Mouse (Mus musculus) forebrain, embryonic 10.5 days (tissue): ENCODE measurements around the gene 1500015O10Rik. TPM values are rescaled to one million over a fixed set of nuclear protein-coding genes. Genes with fewer than 3 reads are reported as not detected.

Source experiments
- DNase-seq: peaks from one replicate; pipeline ENCODE4 v3.0.0-alpha.2; 2017; ENCODE audit warnings: low spot score; ENCODE audit errors: extremely low spot score
- H3K27ac ChIP-seq: fragments of 300-500 bp; sonication (generic); 2 replicates; pipeline ENCODE4 v1.5.1; 2016; ENCODE audit warnings: mild to moderate bottlenecking
- H3K27me3 ChIP-seq: fragments of 300-500 bp; sonication (generic); 2 replicates; pipeline ENCODE4 v1.6.1; 2016; ENCODE audit warnings: mild to moderate bottlenecking; ENCODE audit not compliant: poor library complexity, severe bottlenecking
- H3K36me3 ChIP-seq: fragments of 300-500 bp; sonication (generic); replicated peaks from 2 replicates; pipeline ENCODE4 v1.6.1; 2016; ENCODE audit warnings: mild to moderate bottlenecking, moderate library complexity
- H3K4me1 ChIP-seq: fragments of 300-500 bp; sonication (generic); 2 replicates; pipeline ENCODE4 v1.6.1; 2016
- H3K4me3 ChIP-seq: fragments of 300-500 bp; sonication (generic); 2 replicates; pipeline ENCODE4 v1.5.1; 2016; ENCODE audit warnings: mild to moderate bottlenecking, moderate library complexity
- H3K9me3 ChIP-seq: fragments of 300-500 bp; sonication (generic); 2 replicates; pipeline ENCODE4 v1.6.1; 2016; ENCODE audit warnings: mild to moderate bottlenecking, moderate library complexity
- WGBS: fragments of 180-500 bp; shearing (Covaris S2); methylation state at CpG from one replicate; pipeline ENCODE4 v1.1.7; 2016; 5-methylcytosine and 5-hydroxymethylcytosine counted together
- polyA plus RNA-seq: library from polyadenylated mRNA; unstranded; fragments of >200 nt; fragmentation: Nextera tagmentation; extraction: Ambion mirVana; gene quantifications from 2 replicates; pipeline ENCODE4 v1.2.1, GENCODE M21; 2016

Gene 1500015O10Rik
- polyA plus RNA-seq, 1 experiment from 2014 or later, result 0.26 TPM

GRCm38 (mm10) chr1:43782680-43783079 is 52.3 kb downstream of the 1500015O10Rik start:
- peaks cover 38% of the 10 kb centered on the region for H3K36me3 ChIP-seq
- WGBS, result 91% methylated on average over 3 of the region's 3 CpGs
- H3K4me1 ChIP-seq, result no peaks in the 10 kb centered on the region
- H3K4me3 ChIP-seq, result no peak overlapping the region
- H3K27me3 ChIP-seq, result no peaks in the 10 kb centered on the region
- peaks cover 4% of the 10 kb centered on the region; the same call in 1 of the 2 replicates for H3K9me3 ChIP-seq
- DNase-seq, result no peak
- no peak overlapping the region for H3K27ac ChIP-seq

- H3K27me3 ChIP-seq, result no peaks in the 10 kb centered on the region
- H3K27ac ChIP-seq, result no peak overlapping the region
- no peak overlapping the region for H3K4me3 ChIP-seq
- H3K4me1 ChIP-seq, result no peaks in the 10 kb centered on the region
- 84% methylated on average over 3 of the region's 3 CpGs for WGBS
- peaks cover 4% of the 10 kb centered on the region; the same call in 1 of the 2 replicates for H3K9me3 ChIP-seq
- peaks cover 38% of the 10 kb centered on the region for H3K36me3 ChIP-seq
- no peak for DNase-seq
Measured at GRCm38 (mm10) chr1:43783186-43783585, 52.8 kb downstream of the 1500015O10Rik start.

GRCm38 (mm10) chr1:43785316-43785715 is 54.9 kb downstream of the 1500015O10Rik start:
- Histone ChIP-seq H3K27ac (no peak overlapping the region), H3K4me3 (no peak overlapping the region), H3K4me1 (no peaks in the 10 kb centered on the region), H3K9me3 (no peaks in the 10 kb centered on the region), H3K27me3 (no peaks in the 10 kb centered on the region), H3K36me3 (peaks cover 28% of the 10 kb centered on the region)
- WGBS, result 95% methylated on average over 5 of the region's 5 CpGs
- no peak for DNase-seq

GRCm38 (mm10) chr1:43786711-43787110 is 56.3 kb downstream of the 1500015O10Rik start:
- WGBS, result 92% methylated on average over 5 of the region's 5 CpGs
- Histone ChIP-seq H3K36me3 (peaks cover 23% of the 10 kb centered on the region), H3K9me3 (no peaks in the 10 kb centered on the region), H3K4me1 (no peaks in the 10 kb centered on the region), H3K27me3 (no peaks in the 10 kb centered on the region), H3K4me3 (no peak overlapping the region), H3K27ac (no peak overlapping the region)
- no peak for DNase-seq

GRCm38 (mm10) chr1:43789765-43790164 is 59.4 kb downstream of the 1500015O10Rik start:
- Histone ChIP-seq H3K27ac (no peak overlapping the region), H3K4me3 (no peak overlapping the region), H3K27me3 (no peaks in the 10 kb centered on the region), H3K9me3 (no peaks in the 10 kb centered on the region), H3K4me1 (no peaks in the 10 kb centered on the region), H3K36me3 (peaks cover 25% of the 10 kb centered on the region)
- 95% methylated on average over 2 of the region's 2 CpGs for WGBS
- DNase-seq, result no peak

Other genes with a start within 250 kb of the 1500015O10Rik start
- 20.3 and 21.7 TPM in 2 replicates for gene Uxs1, start 97.2 kb downstream of the 1500015O10Rik start, polyA plus RNA-seq
- 68.9 and 74.9 TPM in 2 replicates for gene Tpp2, start 203.0 kb downstream of the 1500015O10Rik start, polyA plus RNA-seq